Mouse (Mus musculus) neural tube, embryonic 12.5 days (tissue): ENCODE data around the gene Ftsj3. TPM values are rescaled to one million over a fixed set of nuclear protein-coding genes. Genes with fewer than 3 reads are reported as not detected.

Experiments used
- ATAC-seq: fragments of 200-750 bp; cut with Nextera tagmentation; 2 replicates; pipeline ENCODE4 v1.8.0; 2017; ENCODE audit warnings: low read depth, mild to moderate bottlenecking, moderate TSS enrichment, moderate library complexity; ENCODE audit not compliant: low FRiP score
- H3K27ac ChIP-seq: fragments of 300-500 bp; sonication (generic); 2 replicates; pipeline ENCODE4 v1.5.1; 2016
- H3K27me3 ChIP-seq: fragments of 300-500 bp; sonication (generic); replicated peaks from 2 replicates; pipeline ENCODE4 v1.6.1; 2016; ENCODE audit warnings: mild to moderate bottlenecking
- H3K36me3 ChIP-seq: fragments of 300-500 bp; sonication (generic); 2 replicates; pipeline ENCODE4 v1.6.1; 2016; ENCODE audit warnings: mild to moderate bottlenecking
- H3K4me1 ChIP-seq: fragments of 300-500 bp; sonication (generic); 2 replicates; pipeline ENCODE4 v1.6.1; 2016
- H3K4me2 ChIP-seq: fragments of 300-500 bp; sonication (generic); replicated peaks from 2 replicates; pipeline ENCODE4 v1.6.1; 2016; ENCODE audit warnings: mild to moderate bottlenecking
- H3K4me3 ChIP-seq: fragments of 300-500 bp; sonication (generic); 2 replicates; pipeline ENCODE4 v1.5.1; 2016
- H3K9ac ChIP-seq: fragments of 300-500 bp; sonication (generic); 2 replicates; pipeline ENCODE4 v1.6.1; 2016; ENCODE audit warnings: mild to moderate bottlenecking
- H3K9me3 ChIP-seq: fragments of 300-500 bp; sonication (generic); 2 replicates; pipeline ENCODE4 v1.6.1; 2016; ENCODE audit warnings: mild to moderate bottlenecking
- WGBS: fragments of 180-500 bp; shearing (Covaris S2); methylation state at CpG from one replicate; pipeline ENCODE4 v1.1.7; 2016; 5-methylcytosine and 5-hydroxymethylcytosine counted together
- polyA plus RNA-seq: library from polyadenylated mRNA; unstranded; fragments of >200 nt; fragmentation: Nextera tagmentation; extraction: Ambion mirVana; gene quantifications from 2 replicates; pipeline ENCODE4 v1.2.1, GENCODE M21; 2016

Gene Ftsj3
- 52.3 TPM in 2 replicates for polyA plus RNA-seq

DNA sequence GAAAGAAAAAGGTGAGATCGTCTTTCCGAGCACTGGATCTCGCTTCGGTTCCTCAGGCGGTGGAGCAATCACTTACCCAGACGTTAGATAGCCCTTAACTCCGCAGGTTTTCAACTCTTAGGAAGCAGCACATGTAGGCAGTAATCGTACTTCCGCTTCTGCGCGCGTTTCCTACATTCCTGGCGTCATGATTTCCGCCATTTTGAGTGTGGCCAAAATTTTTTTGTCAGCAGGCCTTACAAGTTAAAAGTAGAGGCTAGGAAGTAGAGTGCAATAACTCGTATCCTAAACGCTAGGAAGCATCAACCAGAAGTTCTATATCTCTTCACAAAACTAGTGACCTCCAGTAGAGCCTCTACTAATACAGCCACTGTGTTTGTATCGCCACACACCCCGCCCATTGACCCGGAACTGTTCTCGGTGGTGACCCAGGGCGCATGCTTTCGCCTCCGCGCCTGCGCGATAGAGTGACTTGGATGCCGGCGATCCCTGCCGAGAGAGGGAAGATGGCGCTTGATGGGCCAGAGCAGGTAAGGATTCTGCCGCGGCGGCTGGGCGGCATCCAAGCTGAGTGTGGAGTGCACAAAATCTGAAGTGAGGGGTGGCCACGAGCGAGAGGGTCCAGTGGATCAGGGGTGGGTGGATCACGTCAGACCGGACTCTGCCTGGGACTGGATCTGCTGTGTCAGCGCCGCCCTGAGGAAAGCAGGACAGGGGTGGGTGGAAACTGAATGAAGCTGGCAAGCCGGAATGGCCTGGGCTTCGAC is at the start of gene Ftsj3, which contains the start of gene Psmc5:
TSS of gene Ftsj3 (minus strand) at position 395 of the 767 bp plus-strand sequence.
TSS of gene Psmc5 (plus strand) at position 470 of the 767 bp plus-strand sequence.
- Histone ChIP-seq H3K4me2 (peak within 1 kb of the TSS; percentile 96), H3K4me3 (peak within 1 kb of the TSS; percentile 82), H3K36me3 (peaks cover 54% of the 10 kb centered on the region), H3K9me3 (no peaks in the 10 kb centered on the region), H3K27ac (peak within 1 kb of the TSS; percentile 50; the same call in 1 of the 2 replicates), H3K4me1 (peaks cover 20% of the 10 kb centered on the region), H3K9ac (peak within 1 kb of the TSS; percentile 75), H3K27me3 (no peaks in the 10 kb centered on the region)
- under 1% methylated on average over 42 of the region's 42 CpGs for WGBS
- peak; percentile 95 for ATAC-seq

DNA sequence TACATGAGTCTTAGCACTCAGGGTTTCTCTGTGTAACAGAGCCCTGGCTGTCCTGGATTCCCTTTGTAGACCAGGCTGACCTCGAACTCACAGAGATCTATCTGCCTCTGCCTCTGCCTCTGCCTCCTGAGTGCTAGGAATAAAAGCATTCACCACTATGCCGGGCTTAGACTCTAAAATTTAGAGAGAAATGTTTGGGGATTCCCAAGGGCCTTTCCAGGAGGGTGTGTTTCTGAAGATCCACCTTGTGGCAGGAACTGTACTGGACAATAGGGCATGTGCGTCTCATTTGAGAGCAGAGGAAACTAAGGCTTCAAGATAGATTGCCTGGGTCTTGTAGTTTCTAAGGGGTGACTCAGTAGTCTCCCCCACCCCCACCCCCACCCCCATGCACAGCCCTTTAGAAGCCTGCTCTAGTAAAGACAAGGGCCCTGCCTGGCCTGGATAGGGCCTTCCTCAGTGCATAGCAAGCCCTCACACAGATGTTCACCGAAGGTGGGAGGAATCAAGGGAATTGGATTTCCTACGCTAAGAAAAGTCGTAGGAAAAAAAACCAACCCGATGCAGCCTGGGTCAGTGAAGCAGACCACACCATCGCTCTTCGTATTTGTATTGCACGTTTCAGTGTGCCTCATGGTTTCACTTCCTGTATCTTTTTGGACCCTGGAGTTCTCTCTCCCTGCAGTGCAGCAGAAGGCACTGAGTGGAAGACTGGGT is 49.6 kb upstream of the Ftsj3 start:
- no peaks in the 10 kb centered on the region for H3K9me3 ChIP-seq
- no peaks in the 10 kb centered on the region for H3K4me1 ChIP-seq
- no peak overlapping the region for H3K27ac ChIP-seq
- no peak overlapping the region for H3K4me3 ChIP-seq
- ATAC-seq: no peak
- 86% methylated on average over 10 of the region's 10 CpGs for WGBS
- no peak overlapping the region for H3K4me2 ChIP-seq
- no peaks in the 10 kb centered on the region for H3K27me3 ChIP-seq
- H3K9ac ChIP-seq: no peak overlapping the region
- no peaks in the 10 kb centered on the region for H3K36me3 ChIP-seq

DNA sequence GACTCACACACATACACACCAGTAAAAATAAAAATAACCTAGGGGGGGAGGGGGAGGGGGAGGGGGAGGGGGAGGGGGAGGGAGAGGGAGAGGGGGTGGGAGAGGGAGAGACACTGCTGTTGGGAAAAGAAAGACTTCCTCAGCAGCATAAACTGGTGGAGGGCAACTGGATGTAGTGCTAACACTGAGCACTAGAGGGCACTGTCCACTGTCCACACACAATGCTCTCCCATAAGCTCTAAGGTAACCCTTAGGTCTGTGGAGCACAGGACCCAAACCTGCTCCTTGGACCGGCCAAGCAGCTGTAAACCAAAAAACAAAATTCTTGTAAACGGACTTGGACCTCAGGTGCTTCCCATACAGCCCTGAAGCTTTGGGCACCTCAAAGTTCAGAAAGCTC is 46.8 kb upstream of the Ftsj3 start:
- Histone ChIP-seq H3K27ac (no peak overlapping the region), H3K4me1 (no peaks in the 10 kb centered on the region), H3K27me3 (no peaks in the 10 kb centered on the region), H3K9me3 (no peaks in the 10 kb centered on the region), H3K4me2 (no peak overlapping the region), H3K4me3 (no peak overlapping the region), H3K9ac (no peak overlapping the region), H3K36me3 (no peaks in the 10 kb centered on the region)
- ATAC-seq: no peak
- WGBS: 22% methylated on average over 2 of the region's 2 CpGs

DNA sequence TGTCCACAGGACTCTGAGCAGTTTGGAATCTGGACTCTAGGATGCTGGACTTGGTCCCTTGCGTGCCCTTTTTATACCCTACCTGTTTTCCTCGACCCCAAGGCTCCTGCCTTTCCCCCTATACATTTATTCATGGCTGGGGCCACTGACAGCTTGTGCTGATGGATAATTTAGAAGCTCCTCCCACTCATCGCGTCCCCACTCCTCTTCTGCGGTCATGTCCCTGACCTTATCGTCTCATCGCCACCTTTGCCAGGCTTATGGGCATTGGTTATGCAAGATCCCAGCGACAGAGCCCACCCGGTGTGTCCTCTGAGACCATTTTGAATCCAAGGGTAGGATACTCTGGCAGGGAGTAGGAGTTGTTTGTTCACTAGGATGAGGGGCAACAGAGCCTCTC is 45.9 kb upstream of the Ftsj3 start, which contains the start of gene Gh:
TSS of gene Gh (minus strand) at position 101 of the 400 bp plus-strand sequence.
- ATAC-seq: no peak
- Histone ChIP-seq H3K27me3 (no peaks in the 10 kb centered on the region), H3K9me3 (no peaks in the 10 kb centered on the region), H3K4me2 (no peak within 1 kb of the TSS), H3K9ac (no peak within 1 kb of the TSS), H3K27ac (no peak within 1 kb of the TSS), H3K36me3 (no peaks in the 10 kb centered on the region), H3K4me1 (no peaks in the 10 kb centered on the region), H3K4me3 (no peak within 1 kb of the TSS)
- WGBS: 76% methylated on average over 9 of the region's 9 CpGs

DNA sequence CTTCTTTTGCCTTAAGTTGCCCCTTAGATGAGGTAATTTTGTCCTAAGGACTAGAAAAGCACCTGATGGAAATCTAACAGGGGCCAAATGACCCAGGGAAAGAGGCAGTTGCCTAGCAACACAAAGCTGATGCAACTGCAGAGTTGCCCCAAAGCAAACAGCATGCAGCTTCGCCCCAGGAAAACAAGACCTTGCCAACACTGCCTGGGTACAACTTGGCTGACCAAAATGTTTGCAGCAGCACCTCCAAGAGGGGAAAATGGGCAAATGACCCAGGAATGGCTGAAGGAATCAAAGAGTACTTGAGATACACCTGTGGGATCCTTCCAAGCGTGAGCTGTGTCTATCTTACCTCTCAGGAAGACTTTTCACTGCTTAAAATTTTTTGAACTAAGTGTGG is 36.0 kb upstream of the Ftsj3 start:
- no peak overlapping the region for H3K4me2 ChIP-seq
- ATAC-seq: no peak
- H3K9me3 ChIP-seq: no peaks in the 10 kb centered on the region
- no peaks in the 10 kb centered on the region for H3K27me3 ChIP-seq
- no peak overlapping the region for H3K9ac ChIP-seq
- no peak overlapping the region for H3K27ac ChIP-seq
- 90% methylated on average over 2 of the region's 2 CpGs for WGBS
- no peaks in the 10 kb centered on the region for H3K4me1 ChIP-seq
- no peak overlapping the region for H3K4me3 ChIP-seq
- H3K36me3 ChIP-seq: no peaks in the 10 kb centered on the region

DNA sequence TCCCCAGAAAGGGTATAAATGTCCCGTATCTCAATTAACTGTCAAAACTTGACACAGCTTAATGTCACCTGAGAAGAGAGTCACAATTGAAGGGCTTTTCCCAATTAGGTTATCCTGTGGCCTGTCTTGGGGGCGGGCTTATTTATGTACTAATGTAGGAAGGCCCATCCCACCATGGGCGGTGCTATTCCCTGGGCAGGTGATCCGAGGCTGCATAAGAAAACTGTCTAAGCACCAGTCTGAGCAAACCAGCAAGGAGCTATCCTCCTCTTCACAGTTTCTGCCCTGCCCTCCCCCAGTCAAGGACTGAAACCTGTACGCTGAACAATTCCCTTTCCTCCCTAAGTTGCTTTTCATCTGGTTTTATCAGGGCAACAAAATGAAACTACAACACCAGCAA is 34.5 kb upstream of the Ftsj3 start:
- 89% methylated on average over 5 of the region's 5 CpGs for WGBS
- H3K27ac ChIP-seq: no peak overlapping the region
- H3K9me3 ChIP-seq: no peaks in the 10 kb centered on the region
- no peaks in the 10 kb centered on the region for H3K36me3 ChIP-seq
- H3K4me3 ChIP-seq: no peak overlapping the region
- H3K27me3 ChIP-seq: no peaks in the 10 kb centered on the region
- no peak overlapping the region for H3K4me2 ChIP-seq
- ATAC-seq: no peak
- H3K9ac ChIP-seq: no peak overlapping the region
- H3K4me1 ChIP-seq: no peaks in the 10 kb centered on the region

DNA sequence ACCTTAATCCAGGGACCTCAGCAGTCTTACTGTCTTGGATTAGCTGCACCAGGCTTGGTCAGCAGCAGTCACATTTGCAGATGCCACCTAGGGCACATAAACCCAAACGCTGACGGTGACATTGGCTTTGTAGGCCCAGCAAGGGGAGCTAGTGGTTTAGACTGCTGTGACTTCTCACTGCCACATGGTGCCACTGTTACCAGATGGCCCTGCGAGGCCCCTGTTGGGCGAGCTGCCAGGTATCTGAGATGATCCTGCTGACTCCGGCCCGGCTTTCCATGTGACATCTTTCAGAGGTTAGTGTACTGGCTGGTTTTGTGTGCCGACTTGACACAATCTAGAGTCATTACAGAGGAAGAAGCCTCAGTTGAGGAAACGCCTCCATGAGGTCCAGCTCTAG is 33.5 kb upstream of the Ftsj3 start:
- no peak overlapping the region for H3K9ac ChIP-seq
- H3K4me3 ChIP-seq: no peak overlapping the region
- no peaks in the 10 kb centered on the region for H3K27me3 ChIP-seq
- WGBS: 78% methylated on average over 8 of the region's 8 CpGs
- H3K4me1 ChIP-seq: no peaks in the 10 kb centered on the region
- H3K4me2 ChIP-seq: no peak overlapping the region
- H3K36me3 ChIP-seq: no peaks in the 10 kb centered on the region
- no peak for ATAC-seq
- H3K27ac ChIP-seq: no peak overlapping the region
- no peaks in the 10 kb centered on the region for H3K9me3 ChIP-seq

DNA sequence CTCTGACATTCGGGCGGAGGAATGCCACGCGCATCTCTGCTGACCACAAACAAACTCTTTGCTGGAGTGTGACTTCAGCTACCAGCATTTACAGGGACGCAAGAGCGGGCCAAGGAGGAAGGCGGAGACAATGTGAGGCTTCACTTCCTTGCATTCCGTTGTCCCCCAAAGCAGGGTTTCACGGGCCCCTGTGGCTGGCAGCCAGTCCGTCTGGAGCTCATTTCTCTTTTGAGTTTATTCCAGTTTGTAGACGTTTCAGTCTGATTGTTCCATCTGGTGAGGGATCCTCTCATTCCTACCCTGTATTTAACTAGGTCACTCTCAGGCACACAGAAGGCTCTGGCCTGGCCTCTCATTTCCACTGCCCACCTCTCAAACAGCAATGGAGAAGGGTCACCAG is 31.1 kb upstream of the Ftsj3 start:
- Histone ChIP-seq H3K9ac (no peak overlapping the region), H3K4me3 (no peak overlapping the region), H3K27me3 (no peaks in the 10 kb centered on the region), H3K9me3 (no peaks in the 10 kb centered on the region), H3K27ac (no peak overlapping the region), H3K4me2 (no peak overlapping the region), H3K4me1 (no peaks in the 10 kb centered on the region), H3K36me3 (no peaks in the 10 kb centered on the region)
- ATAC-seq: no peak
- 75% methylated on average over 11 of the region's 11 CpGs for WGBS

DNA sequence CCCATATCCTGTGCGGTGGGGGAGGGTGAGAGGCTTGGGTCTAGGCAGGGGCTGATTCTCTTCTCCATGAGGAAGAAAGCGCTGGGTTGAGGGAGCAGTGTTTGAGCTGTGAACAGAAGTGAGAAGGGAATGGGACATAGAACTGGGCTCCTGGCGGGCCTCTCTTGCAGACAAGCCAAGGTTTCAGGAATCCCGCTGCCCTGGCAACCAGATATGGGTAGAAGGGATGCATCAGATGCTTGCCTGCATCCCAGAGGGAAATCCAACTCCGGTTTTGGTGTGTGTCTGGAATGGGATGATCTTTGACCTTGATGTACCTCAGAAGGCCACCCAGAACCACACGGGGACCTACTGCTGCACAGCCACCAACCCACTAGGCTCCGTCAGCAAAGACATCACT is 30.3 kb upstream of the Ftsj3 start:
- no peak overlapping the region for H3K9ac ChIP-seq
- no peaks in the 10 kb centered on the region for H3K9me3 ChIP-seq
- H3K4me2 ChIP-seq: no peak overlapping the region
- no peaks in the 10 kb centered on the region for H3K4me1 ChIP-seq
- H3K27me3 ChIP-seq: no peaks in the 10 kb centered on the region
- 93% methylated on average over 7 of the region's 7 CpGs for WGBS
- H3K4me3 ChIP-seq: no peak overlapping the region
- H3K27ac ChIP-seq: no peak overlapping the region
- no peaks in the 10 kb centered on the region for H3K36me3 ChIP-seq
- no peak for ATAC-seq

DNA sequence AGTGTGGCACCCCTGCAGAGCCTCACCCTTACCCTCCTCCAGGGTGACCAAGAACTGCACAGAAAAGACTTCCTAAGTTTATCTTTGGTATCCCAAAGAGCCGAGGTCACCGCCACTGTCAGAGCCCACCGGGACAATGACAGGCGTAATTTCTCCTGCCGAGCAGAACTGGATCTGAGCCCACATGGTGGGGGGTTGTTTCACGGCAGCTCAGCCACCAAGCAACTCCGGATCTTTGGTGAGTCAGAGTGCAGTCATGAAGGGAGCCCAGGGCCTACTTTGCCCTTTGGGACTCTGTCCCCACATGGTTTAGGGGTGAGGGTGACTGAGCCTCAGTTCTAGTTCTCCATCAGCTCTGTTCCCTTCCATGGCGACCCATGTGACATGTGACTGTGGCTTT is 28.2 kb upstream of the Ftsj3 start:
- no peak overlapping the region for H3K4me3 ChIP-seq
- 64% methylated on average over 8 of the region's 8 CpGs for WGBS
- H3K4me1 ChIP-seq: no peaks in the 10 kb centered on the region
- no peak overlapping the region for H3K27ac ChIP-seq
- H3K9ac ChIP-seq: no peak overlapping the region
- H3K27me3 ChIP-seq: no peaks in the 10 kb centered on the region
- no peaks in the 10 kb centered on the region for H3K36me3 ChIP-seq
- H3K9me3 ChIP-seq: no peaks in the 10 kb centered on the region
- ATAC-seq: no peak
- H3K4me2 ChIP-seq: no peak overlapping the region

DNA sequence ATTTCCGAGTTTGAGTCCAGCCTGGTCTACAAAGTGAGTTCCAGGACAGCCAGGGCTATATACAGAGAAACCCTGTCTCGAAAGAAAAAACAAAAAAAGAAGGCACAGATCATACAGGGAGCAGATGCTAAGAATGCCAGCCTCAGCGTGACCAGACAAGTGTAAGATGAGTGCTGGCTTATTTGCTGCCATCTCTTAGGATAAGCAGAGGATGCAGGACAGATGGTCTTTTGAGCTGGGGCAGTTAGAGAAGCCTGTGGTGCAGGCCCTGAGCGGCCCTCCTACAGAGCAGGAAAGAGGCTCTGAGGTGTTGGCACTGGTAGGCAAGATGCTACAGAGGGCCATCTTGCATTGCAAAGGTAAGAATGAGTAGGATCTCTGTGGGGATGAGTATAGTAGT is 27.5 kb upstream of the Ftsj3 start:
- no peak for ATAC-seq
- H3K9me3 ChIP-seq: no peaks in the 10 kb centered on the region
- H3K4me1 ChIP-seq: no peaks in the 10 kb centered on the region
- no peak overlapping the region for H3K27ac ChIP-seq
- H3K4me3 ChIP-seq: no peak overlapping the region
- H3K9ac ChIP-seq: no peak overlapping the region
- no peak overlapping the region for H3K4me2 ChIP-seq
- 84% methylated on average over 4 of the region's 4 CpGs for WGBS
- no peaks in the 10 kb centered on the region for H3K36me3 ChIP-seq
- no peaks in the 10 kb centered on the region for H3K27me3 ChIP-seq

DNA sequence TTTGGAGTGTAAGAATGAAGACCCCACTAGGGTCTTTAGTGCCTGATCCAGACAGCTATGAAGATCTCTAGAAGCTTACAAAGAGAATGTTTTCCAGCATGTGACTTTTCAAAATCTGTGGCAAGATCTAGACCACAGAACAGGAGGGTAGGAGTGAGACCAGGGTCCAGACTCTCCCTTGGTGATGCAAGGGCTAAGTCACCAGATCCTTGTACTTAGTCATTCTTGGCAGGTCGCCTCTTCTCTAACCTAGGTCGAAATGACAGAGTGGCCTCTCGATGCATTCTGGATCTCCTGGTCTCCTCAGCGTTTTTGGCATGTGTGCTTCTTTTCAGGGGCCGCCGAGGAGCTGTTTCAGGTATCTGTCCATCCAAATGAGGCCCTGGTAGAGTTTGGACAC is 26.6 kb upstream of the Ftsj3 start:
- no peak for ATAC-seq
- Histone ChIP-seq H3K4me1 (no peaks in the 10 kb centered on the region), H3K9ac (no peak overlapping the region), H3K9me3 (no peaks in the 10 kb centered on the region), H3K27ac (no peak overlapping the region), H3K4me3 (no peak overlapping the region), H3K27me3 (0 out of 2 replicates have a peak, but pooled peaks cover 2% of the 10 kb centered on the region), H3K4me2 (no peak overlapping the region), H3K36me3 (no peaks in the 10 kb centered on the region)
- WGBS: 83% methylated on average over 6 of the region's 6 CpGs
